Mouse (Mus musculus): ENCODE measurements at regions not wholly inside any gene's neighbourhood (a gene's known extent, or its start where the extent isn't known, plus 50 kb on each side); places are given as distances from the start of the nearest gene placed in this dataset.

DNA sequence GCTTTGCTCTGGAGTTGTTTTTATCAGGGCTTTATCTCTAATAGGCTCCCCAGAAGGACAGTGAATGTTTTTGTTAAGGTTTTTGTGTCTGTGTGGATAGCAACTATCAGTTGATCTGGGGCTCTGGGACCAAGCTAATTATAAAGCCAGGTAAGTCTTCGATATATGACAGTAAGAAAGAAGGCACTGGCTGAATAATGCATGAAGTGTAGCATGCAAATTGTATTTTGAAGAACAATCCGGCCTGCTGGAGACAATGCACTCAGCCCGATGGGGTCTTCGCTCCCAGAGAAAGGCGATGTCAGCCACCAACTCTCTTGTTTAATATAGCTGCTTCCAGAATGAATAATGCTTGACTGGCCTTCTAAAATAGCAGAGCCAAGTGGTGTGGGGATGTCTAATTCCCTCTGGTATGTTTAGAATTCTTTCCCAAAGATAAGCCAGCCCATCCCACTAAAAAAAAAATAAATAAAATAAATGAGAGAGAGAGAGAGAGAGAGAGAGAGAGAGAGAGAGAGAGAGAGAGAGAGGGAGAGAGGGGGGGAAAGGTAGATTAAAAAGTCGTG is 68.6 kb downstream of the Dad1 start:
- ATAC-seq (replicated peaks; ENCODE audit: low FRiP score, poor library complexity, severe bottlenecking) = no peak

DNA sequence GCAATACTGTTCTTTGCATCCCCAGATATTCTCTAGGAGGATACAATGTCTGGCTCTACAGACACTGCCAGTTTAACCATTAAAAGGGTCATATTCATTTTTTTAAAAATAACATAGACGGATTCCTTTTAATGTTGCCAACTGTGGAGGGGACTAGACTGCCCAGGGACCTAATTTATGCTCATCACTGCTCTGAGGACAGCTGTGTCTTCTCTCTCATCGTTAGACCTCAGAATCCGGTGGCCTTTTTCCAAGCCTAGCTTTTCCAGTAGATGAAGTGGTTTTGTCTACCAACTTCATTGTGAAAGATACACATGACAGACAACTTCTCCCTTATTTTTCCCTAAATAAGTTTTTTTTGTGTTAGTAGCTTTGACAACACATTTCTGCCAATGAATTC is 70.0 kb downstream of the Dad1 start:
- ATAC-seq (replicated peaks; ENCODE audit: low FRiP score, poor library complexity, severe bottlenecking) = no peak

DNA sequence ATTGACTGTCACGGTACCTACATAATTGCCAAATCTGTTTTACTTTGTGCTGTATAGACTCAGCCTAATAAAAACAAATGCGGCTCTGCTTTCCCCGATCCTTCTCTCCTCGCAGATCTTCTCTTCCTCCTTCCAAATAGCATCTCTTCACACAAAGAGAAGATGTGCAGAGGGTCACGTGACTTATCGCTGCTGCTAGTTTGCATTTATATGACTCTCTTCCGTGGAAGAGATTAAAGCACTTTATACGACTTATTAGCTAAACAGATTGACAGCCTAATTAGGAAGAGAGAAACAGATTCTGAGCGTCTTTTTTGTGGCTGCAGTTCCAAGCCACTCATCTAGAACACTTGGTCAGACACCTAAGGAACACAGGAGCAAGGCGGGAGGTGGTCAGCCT is 71.1 kb downstream of the Dad1 start:
- ATAC-seq (replicated peaks; ENCODE audit: low FRiP score, poor library complexity, severe bottlenecking) = no peak

DNA sequence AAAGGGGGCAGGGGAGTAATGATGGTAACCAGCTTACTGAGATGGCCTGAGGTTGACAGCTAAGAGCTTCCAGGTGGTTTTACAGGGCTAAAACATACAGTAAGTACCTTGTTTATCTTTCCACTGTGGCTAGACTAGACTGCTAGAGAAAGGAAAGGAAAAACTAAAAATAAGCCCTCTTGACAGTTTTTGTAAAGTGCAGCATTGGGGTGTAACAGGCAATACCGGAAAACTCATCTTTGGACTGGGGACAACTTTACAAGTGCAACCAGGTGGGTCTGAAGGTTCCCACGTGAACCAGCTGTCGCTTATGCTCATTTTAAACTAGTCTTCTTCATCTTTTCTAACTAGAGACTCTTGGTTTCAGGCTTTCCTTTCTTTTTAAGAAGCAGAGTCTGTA is 72.6 kb downstream of the Dad1 start:
- ATAC-seq (replicated peaks; ENCODE audit: low FRiP score, poor library complexity, severe bottlenecking) = no peak

DNA sequence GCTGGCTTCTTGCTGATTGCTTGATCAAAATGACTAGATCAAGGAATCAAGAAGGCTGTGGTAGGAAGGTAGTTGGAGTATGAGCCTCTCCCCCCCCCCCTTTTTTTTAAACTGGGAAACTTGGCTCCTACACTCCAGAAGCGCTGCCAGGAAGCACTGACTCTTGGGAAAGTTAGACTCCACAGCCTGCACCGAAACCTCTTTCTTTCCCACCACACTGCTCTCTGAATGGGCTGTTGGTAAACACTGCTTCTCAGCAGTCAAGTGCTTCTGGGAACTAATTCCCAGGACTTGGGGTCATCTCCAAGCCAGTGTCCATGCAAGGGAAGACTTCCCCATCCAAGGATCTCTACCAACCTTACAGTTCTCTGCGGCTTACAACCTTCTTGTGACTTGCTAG is 73.2 kb downstream of the Dad1 start:
- no peak for ATAC-seq (replicated peaks; ENCODE audit: low FRiP score, poor library complexity, severe bottlenecking)

DNA sequence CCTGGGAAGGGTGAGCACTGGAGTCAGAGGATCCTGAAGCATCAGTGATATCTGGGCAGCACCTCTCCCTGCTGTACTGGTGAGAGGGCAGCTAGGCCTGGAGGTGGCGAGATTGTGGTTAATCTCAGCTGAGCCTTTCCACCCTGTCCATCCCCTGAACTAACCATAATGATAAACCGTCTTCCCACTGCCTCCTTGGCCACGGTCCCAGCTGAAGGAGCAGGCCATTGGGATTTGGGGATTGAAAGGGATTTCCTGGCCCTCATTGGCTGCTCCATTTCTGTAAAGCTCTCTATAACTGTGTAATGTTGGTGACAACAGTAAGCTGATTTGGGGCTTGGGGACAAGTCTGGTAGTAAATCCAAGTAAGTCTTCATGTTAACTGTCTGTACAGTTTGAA is 73.6 kb downstream of the Dad1 start:
- ATAC-seq (replicated peaks; ENCODE audit: low FRiP score, poor library complexity, severe bottlenecking) = no peak

DNA sequence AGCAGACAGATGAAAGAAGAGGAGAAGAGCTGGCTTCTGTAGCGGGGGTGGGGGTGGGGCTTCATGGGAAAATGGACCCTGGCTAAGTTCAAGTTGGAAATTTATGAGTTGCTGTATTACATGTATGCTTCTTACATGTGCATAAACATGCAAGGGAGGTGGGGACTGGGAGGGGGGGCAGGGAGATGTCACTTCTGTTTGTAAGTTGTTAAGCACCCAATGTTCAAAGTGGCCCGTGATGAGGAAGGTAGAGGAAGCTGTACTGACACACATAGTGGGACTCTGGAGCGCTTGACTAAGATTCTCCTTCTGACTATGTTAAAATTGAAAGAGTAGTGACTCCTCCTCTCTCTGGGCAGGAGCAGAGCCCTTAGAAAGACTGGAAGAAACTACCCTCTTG is 75.0 kb downstream of the Dad1 start:
- no peak for ATAC-seq (replicated peaks; ENCODE audit: low FRiP score, poor library complexity, severe bottlenecking)

DNA sequence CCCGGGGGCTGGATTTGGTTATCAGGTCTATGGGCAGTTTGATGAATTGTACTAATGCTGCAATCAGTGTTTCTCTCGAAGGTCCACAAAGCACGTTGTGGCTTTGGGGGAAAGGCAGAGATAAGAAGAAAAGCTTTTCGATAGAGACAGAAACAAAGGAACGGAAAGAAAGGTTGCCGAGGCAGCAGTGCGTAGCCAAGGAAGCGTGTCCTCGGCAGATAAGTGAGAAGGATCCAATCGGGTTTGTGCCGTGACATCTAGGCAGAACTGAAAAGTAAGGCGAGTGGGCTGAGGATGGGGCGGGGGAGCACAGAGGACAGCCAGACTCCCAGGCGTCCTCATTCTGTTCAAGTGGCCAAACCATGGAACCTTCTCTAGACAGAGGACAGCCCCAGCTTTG is 77.4 kb downstream of the Dad1 start:
- ATAC-seq (replicated peaks; ENCODE audit: low FRiP score, poor library complexity, severe bottlenecking) = no peak

DNA sequence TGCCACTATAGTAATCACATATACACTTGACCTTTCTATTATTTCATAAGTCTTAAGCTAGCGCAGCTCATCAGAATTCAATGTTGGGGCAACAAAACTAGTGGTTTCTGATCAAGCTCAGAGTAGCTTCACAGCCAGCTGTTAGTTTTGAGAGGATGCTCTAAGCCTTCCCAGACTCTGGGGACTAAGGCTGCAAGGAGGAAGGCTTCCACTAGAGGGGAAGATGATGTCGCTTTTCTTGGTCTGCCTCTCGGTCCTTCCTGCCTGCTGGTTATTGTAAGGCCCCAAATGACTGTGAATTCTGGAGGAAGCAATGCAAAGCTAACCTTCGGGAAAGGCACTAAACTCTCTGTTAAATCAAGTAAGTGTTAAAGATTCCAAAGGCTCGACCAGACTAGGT is 78.4 kb downstream of the Dad1 start:
- ATAC-seq (replicated peaks; ENCODE audit: low FRiP score, poor library complexity, severe bottlenecking) = no peak

DNA sequence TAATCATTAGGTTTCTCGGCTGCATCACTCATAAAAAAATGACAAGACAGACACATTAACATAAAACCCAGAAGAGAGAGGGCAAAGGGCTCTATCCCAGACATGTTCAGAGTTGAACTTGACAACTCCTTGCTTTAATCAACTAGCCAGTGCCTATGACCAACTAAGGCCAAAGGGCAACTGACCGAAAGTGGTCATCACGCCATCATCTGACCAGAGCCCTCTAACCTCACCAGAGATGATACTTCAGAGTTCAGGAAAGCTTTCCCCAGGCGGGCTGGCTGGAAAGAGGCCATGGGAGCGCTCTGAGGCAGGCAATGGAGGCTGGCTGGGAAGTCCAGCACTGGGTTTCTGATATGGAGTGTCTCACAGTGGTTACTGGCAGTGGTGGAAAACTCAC is 80.6 kb downstream of the Dad1 start:
- no peak for ATAC-seq (replicated peaks; ENCODE audit: low FRiP score, poor library complexity, severe bottlenecking)

DNA sequence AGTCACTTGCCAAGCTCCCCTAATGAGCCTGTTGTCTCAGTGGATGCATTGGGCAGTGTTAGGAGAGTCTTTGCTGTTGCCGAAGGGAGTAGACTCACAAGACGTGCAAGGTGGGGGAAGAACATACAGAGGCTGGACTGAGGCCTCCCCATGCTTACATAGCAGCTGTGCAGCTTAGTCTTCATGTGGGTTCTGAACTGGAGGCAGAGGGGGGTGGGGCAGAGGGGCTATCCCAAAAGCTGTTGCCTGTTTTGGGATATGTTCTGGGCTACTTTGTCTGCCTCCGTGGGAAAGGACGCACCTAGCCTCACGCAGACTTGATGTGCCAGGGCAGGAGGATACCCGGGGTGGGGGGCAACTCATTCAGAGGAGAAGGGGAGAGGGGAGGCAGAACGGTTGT is 84.7 kb downstream of the Dad1 start:
- ATAC-seq (replicated peaks; ENCODE audit: low FRiP score, poor library complexity, severe bottlenecking) = no peak

DNA sequence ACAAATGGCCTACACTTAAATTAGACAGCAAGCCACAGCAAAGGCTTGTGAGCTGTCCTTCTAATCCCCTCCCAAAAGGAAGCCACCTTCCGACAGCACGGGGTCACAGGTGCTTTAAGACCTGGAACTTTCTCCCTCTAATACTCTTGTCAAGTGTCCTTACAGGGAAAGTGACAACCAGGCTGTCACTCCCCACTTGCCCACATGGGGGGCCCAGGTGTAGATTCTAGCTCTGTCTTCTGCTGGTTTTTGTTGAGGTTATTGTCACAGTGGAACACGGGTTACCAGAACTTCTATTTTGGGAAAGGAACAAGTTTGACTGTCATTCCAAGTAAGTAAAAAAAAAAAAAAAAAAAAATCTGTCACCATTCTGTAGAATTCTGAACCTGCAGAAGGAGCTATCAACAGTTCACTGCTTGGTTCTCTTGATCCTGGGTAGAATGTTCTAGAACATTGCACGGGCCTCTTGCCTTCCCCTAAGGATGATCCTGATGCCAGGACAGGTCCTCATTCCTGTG is 85.4 kb downstream of the Dad1 start:
- no peak for ATAC-seq (replicated peaks; ENCODE audit: low FRiP score, poor library complexity, severe bottlenecking)

DNA sequence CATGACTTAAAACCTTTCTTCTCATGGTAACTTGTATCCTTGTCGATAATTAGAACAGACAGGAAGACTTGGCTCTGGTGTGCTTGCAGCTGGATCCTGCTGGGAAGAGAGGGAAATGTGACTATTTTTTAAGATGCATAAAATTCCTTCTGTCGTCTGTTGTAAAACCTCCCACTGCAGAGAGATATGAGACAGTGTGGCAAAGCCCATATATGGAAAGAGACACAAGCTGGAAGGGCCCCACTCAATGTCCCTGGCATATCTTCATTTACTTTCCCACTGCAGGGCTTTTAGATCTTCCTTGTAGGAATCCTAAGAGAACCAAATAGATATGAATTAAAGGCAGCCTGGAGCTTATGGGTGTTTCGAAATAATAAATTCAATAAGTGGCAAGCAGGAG is 87.8 kb downstream of the Dad1 start:
- no peak for ATAC-seq (replicated peaks; ENCODE audit: low FRiP score, poor library complexity, severe bottlenecking)

DNA sequence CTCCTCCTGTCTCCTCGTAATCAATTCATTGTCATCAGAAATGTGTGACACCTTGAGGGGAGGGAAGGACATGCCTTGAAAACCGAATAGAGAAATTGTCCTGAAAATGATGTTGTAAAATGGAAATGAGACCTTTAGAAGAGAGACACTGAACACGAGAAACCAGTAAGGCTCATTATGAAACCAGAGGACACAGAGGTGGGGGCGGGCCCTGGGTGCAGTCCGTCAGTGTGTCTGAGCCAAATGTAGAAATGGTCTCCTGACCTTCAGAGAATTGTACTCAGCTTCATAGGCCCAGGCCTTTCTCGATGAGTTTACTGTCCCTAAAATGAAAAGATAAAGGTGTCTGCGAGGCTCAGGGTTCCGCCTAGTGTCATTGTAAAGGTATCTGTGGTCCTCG is 89.0 kb downstream of the Dad1 start:
- no peak for ATAC-seq (replicated peaks; ENCODE audit: low FRiP score, poor library complexity, severe bottlenecking)

DNA sequence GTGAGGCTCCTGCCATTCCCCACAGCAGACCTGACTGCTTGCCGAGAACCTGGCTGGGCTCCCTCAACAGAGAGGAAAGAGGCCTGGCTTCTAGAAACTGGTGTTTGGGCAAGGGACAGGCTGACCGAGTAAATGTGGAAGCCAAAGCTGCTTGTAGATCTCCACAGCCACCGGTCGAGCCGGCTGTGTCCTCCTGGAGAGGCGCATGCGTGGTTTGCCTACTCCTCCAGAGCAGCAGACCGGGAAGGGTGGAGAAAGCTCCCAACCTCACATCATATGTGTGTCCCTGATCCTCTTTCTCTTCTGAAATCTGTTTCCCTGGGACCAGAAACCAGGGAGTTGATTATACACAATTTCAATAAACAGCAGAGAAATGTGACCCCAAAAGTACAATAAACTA is 92.0 kb downstream of the Dad1 start:
- no peak for ATAC-seq (replicated peaks; ENCODE audit: low FRiP score, poor library complexity, severe bottlenecking)

DNA sequence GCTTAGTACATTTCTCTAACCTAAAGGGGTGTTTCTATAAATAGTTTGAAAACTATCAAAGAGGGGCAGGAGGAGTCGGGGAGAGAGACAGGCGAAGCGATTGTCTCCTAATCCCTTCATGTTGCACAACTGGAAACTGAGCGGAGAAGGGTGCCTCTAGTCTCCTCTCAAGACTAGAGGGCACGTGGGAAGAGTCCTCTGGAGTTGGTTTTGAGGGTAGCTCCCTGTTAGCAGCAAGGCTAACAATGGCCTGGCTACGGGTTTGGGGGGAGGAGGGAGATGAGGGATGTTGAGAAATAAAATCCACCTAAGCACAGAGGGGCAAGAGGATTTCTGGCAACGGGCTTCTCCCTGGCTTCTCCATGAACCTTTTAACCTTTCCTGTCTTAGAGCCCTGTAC is 92.7 kb downstream of the Dad1 start:
- ATAC-seq (replicated peaks; ENCODE audit: low FRiP score, poor library complexity, severe bottlenecking) = no peak

DNA sequence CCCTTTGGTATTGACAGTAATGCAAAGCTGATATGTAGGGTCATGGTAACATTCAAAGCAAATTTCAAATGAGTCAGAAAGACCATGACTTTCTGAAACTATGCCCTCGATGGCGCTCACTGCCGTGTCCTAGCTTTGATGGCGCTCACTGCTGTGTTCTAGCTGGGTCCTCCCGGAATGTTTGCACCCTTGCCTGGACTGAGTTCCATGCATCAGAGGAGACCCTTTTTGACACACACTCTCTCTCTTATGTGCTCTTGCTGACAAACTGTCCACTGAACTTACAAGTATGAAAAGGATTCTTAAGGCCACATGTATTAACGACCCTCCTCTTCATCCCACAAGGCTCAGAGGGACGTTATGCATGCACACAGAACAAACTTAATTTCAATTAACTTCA is 94.1 kb downstream of the Dad1 start:
- no peak for ATAC-seq (replicated peaks; ENCODE audit: low FRiP score, poor library complexity, severe bottlenecking)

DNA sequence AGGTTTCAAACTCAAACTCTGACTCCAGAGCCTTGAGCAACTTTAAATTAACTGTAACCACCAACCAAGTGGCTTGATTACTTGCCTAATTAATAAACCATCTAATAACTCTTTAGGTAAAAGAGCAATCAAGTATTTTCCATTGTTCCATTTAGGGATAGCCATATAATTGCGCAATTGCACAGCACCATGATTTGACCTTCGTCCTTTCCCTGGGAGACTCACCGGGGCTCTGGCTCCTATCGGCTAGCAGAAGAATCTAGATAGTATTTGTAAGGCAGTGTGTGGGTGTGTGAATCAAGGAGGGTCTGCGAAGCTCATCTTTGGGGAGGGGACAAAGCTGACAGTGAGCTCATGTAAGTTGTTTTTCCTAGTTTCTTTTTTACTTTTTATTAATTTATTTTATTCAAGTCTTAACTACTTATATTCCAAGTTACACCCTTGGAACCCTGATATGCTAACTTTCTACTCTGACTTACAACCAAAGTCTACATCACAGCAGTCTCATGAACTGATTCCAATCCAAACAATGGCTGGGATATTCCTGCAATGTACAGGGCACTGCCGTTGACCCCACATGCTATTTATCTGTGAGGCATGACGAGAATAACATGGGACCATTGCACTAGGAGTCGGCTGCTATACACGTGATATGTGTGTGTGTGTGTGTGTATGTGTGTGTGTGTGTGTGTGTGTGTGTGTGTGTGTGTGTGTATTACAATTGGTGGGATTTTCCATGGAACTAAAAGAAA is 95.5 kb downstream of the Dad1 start:
- ATAC-seq (replicated peaks; ENCODE audit: low FRiP score, poor library complexity, severe bottlenecking) = no peak

DNA sequence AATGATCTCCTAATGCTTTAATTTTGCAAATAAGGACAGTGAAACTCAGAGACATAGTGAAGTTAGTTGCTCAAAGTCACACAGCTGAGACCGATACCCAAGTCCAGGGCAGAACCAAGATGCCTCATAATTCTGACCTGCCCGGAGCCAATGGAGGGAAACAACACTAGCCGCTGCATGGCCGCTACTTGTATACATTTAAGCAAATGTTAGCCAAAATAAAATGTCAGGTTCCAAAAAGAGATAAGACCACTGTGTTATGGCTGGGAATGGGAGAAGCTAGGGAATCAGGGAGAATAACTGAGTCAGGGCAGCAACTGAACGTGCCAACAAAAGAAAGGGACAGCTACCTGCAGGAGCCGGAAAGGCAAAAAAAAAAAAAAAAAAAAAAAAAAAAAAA is 97.4 kb downstream of the Dad1 start:
- no peak for ATAC-seq (replicated peaks; ENCODE audit: low FRiP score, poor library complexity, severe bottlenecking)

DNA sequence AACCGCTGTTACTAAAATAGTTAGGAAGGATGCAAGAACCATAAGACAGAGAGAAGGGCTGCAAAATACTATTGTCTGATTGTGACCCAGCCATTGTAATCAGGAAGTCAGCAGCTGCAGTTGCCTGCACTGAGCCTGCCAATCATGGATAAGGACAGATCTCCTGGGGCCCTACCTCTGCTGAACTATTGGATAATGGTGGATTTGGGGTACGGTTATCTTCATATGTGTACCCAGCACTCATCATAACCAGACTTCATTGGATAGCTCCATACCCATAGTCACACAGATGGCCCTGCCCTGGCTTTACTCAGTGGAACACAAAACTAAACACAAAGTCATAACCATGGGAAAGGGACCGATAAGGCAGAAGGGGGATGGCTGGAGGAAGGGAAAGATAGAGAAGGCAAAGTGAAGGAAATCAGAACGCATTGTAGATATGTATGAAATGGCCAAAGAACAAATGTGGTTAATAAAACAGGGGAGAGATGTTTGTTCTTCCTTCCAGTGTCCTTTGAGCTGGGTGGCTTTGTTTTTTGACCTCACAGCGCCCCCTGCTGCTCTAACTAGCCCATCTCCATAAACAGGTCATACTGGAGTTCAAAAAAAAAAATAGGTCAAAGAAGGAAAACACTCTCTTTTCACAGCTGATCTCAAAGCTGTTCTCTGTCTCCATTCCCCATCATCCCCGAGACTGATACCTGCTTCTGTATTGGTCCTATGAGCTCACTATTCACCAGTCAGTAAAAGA is 101.2 kb downstream of the Dad1 start:
- ATAC-seq (replicated peaks; ENCODE audit: low FRiP score, poor library complexity, severe bottlenecking) = peak; percentile 69

DNA sequence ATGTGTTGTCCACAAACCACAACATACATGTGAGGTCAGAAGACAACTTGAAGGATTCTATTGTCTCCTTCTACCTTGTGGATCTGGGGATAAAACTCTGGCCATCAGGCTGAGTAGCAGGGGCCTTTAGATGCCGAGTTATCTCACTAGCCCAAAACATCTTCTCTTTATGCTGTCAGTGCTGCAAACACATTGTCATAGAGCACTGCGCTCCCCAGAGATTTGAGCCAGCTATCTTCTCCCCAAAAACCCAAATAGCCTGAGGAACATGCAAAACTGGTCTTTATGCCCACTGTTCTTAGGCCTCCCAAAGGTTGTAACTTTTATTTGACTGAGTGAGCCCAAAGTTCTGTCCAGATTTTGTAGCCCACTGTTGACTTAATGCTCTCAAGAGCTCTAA is 102.0 kb downstream of the Dad1 start:
- no peak for ATAC-seq (replicated peaks; ENCODE audit: low FRiP score, poor library complexity, severe bottlenecking)
